Mouse (Mus musculus) hindbrain, embryonic 12.5 days (tissue): ENCODE data around the gene Stx4a. TPM values are rescaled to one million over a fixed set of nuclear protein-coding genes. Genes with fewer than 3 reads are reported as not detected.
"Not testable (repeated sequence)": the region's sequence is repeated elsewhere in the genome, so short reads cannot be mapped to it uniquely, and the experiment has no call there.

Experiments
- ATAC-seq: fragments of 200-750 bp; cut with Nextera tagmentation; 2 replicates; pipeline ENCODE4 v1.8.0; 2017; ENCODE audit warnings: moderate TSS enrichment; ENCODE audit not compliant: low FRiP score
- H3K27ac ChIP-seq: fragments of 300-500 bp; sonication (generic); 2 replicates; pipeline ENCODE4 v1.5.1; 2016; ENCODE audit warnings: mild to moderate bottlenecking
- H3K27me3 ChIP-seq: fragments of 300-500 bp; sonication (generic); 2 replicates; pipeline ENCODE4 v1.6.1; 2016; ENCODE audit warnings: mild to moderate bottlenecking
- H3K36me3 ChIP-seq: fragments of 300-500 bp; sonication (generic); 2 replicates; pipeline ENCODE4 v1.6.1; 2016; ENCODE audit warnings: mild to moderate bottlenecking
- H3K4me1 ChIP-seq: fragments of 300-500 bp; sonication (generic); 2 replicates; pipeline ENCODE4 v1.6.1; 2016
- H3K4me2 ChIP-seq: fragments of 300-500 bp; sonication (generic); replicated peaks from 2 replicates; pipeline ENCODE4 v1.6.1; 2016; ENCODE audit warnings: mild to moderate bottlenecking
- H3K4me3 ChIP-seq: fragments of 300-500 bp; sonication (generic); 2 replicates; pipeline ENCODE4 v1.5.1; 2016; ENCODE audit warnings: mild to moderate bottlenecking
- H3K9ac ChIP-seq: fragments of 300-500 bp; sonication (generic); 2 replicates; pipeline ENCODE4 v1.6.1; 2016; ENCODE audit warnings: mild to moderate bottlenecking, moderate library complexity
- H3K9me3 ChIP-seq: fragments of 300-500 bp; sonication (generic); replicated peaks from 2 replicates; pipeline ENCODE4 v1.6.1; 2016; ENCODE audit warnings: mild to moderate bottlenecking
- WGBS: fragments of 180-500 bp; shearing (Covaris S2); methylation state at CpG from one replicate; pipeline ENCODE4 v1.1.7; 2016; 5-methylcytosine and 5-hydroxymethylcytosine counted together
- polyA plus RNA-seq: library from polyadenylated mRNA; unstranded; fragments of >200 nt; fragmentation: Nextera tagmentation; extraction: Ambion mirVana; gene quantifications from 2 replicates; pipeline ENCODE4 v1.2.1, GENCODE M21; 2016

Gene Stx4a
- 28.1 and 32.1 TPM in 2 replicates for polyA plus RNA-seq

GRCm38 (mm10) chr7:127824176-127824871, at the start of gene Stx4a, which contains the start of gene Stx1b:
Stx4a (plus strand) TSS chr7:127824294.
Stx1b (minus strand) TSS chr7:127824549.
- H3K4me2 ChIP-seq, result peak within 1 kb of the TSS; percentile 54
- no peaks in the 10 kb centered on the region for H3K36me3 ChIP-seq
- H3K27me3 ChIP-seq, result no peaks in the 10 kb centered on the region
- H3K27ac ChIP-seq, result peak within 1 kb of the TSS; percentile 85
- peak; percentile 91 for ATAC-seq
- no peaks in the 10 kb centered on the region for H3K9me3 ChIP-seq
- peak within 1 kb of the TSS; percentile 83 for H3K9ac ChIP-seq
- 4% methylated on average over 32 of the region's 38 CpGs for WGBS
- H3K4me1 ChIP-seq, result peaks cover 27% of the 10 kb centered on the region
- H3K4me3 ChIP-seq, result peak within 1 kb of the TSS; percentile 64

- H3K9me3 ChIP-seq, H3K27me3 ChIP-seq, ATAC-seq: not testable (repeated sequence)
- Histone ChIP-seq H3K9ac (peak overlapping the region; percentile 95), H3K4me3 (peak overlapping the region; percentile 94), H3K27ac (peak overlapping the region; percentile 92; the same call in 1 of the 2 replicates), H3K36me3 (peaks cover 15% of the 10 kb centered on the region), H3K4me2 (peak overlapping the region; percentile 85), H3K4me1 (peaks cover 11% of the 10 kb centered on the region)
- 72% methylated on average over 7 of the region's 7 CpGs for WGBS
Observed at GRCm38 (mm10) chr7:127775837-127776236, 48.3 kb upstream of the Stx4a start.

- Histone ChIP-seq H3K27me3 (no peaks in the 10 kb centered on the region), H3K27ac (peak within 1 kb of the TSS; percentile 92), H3K4me3 (peak within 1 kb of the TSS; percentile 94), H3K4me1 (peaks cover 11% of the 10 kb centered on the region), H3K4me2 (peak within 1 kb of the TSS; percentile 85), H3K36me3 (peaks cover 21% of the 10 kb centered on the region), H3K9ac (peak within 1 kb of the TSS; percentile 95), H3K9me3 (no peaks in the 10 kb centered on the region)
- ATAC-seq, result peak; percentile 67
- WGBS, result under 1% methylated on average over 23 of the region's 23 CpGs
Observed at GRCm38 (mm10) chr7:127776426-127776825, 47.7 kb upstream of the Stx4a start, which contains the start of gene Setd1a. Setd1a (plus strand) TSS chr7:127776670.

GRCm38 (mm10) chr7:127776878-127777473, 47.1 kb upstream of the Stx4a start:
- H3K9me3 ChIP-seq, result no peaks in the 10 kb centered on the region
- H3K4me1 ChIP-seq, result peaks cover 11% of the 10 kb centered on the region
- H3K27me3 ChIP-seq, result no peaks in the 10 kb centered on the region
- peak overlapping the region; percentile 85 for H3K4me2 ChIP-seq
- H3K36me3 ChIP-seq, result peaks cover 26% of the 10 kb centered on the region
- peak overlapping the region; percentile 95 for H3K9ac ChIP-seq
- peak overlapping the region; percentile 92 for H3K27ac ChIP-seq
- peak; percentile 91 for ATAC-seq
- WGBS, result under 1% methylated on average over 69 of the region's 70 CpGs
- peak overlapping the region; percentile 94 for H3K4me3 ChIP-seq

GRCm38 (mm10) chr7:127777474-127778266, 46.4 kb upstream of the Stx4a start:
- Histone ChIP-seq H3K4me2 (peak overlapping the region; percentile 85), H3K4me3 (peak overlapping the region; percentile 94), H3K27ac (peak overlapping the region; percentile 92), H3K36me3 (peaks cover 33% of the 10 kb centered on the region), H3K9ac (peak overlapping the region; percentile 95), H3K9me3 (no peaks in the 10 kb centered on the region), H3K27me3 (no peaks in the 10 kb centered on the region), H3K4me1 (peaks cover 11% of the 10 kb centered on the region)
- WGBS, result 3% methylated on average over 62 of the region's 66 CpGs
- peak; percentile 51 for ATAC-seq

- no peak for ATAC-seq
- peak overlapping the region; percentile 94 for H3K4me3 ChIP-seq
- 78% methylated on average over 4 of the region's 4 CpGs for WGBS
- peaks cover 11% of the 10 kb centered on the region for H3K4me1 ChIP-seq
- peaks cover 37% of the 10 kb centered on the region for H3K36me3 ChIP-seq
- no peak overlapping the region for H3K27ac ChIP-seq
- no peaks in the 10 kb centered on the region for H3K27me3 ChIP-seq
- peak overlapping the region; percentile 95 for H3K9ac ChIP-seq
- H3K9me3 ChIP-seq, result no peaks in the 10 kb centered on the region
- H3K4me2 ChIP-seq, result peak overlapping the region; percentile 85
Observed at GRCm38 (mm10) chr7:127778350-127778749, 45.7 kb upstream of the Stx4a start.

GRCm38 (mm10) chr7:127785308-127785707, 38.8 kb upstream of the Stx4a start, which contains the start of gene Gm49388:
Gm49388 (plus strand) TSS chr7:127785608.
- WGBS, result 94% methylated on average over 7 of the region's 7 CpGs
- Histone ChIP-seq H3K27ac (no peak within 1 kb of the TSS), H3K36me3 (peaks cover 97% of the 10 kb centered on the region), H3K27me3 (no peaks in the 10 kb centered on the region), H3K4me3 (no peak within 1 kb of the TSS), H3K4me1 (no peaks in the 10 kb centered on the region), H3K4me2 (no peak within 1 kb of the TSS), H3K9me3 (no peaks in the 10 kb centered on the region), H3K9ac (no peak within 1 kb of the TSS)
- no peak for ATAC-seq

GRCm38 (mm10) chr7:127797076-127797845, 26.8 kb upstream of the Stx4a start:
- Histone ChIP-seq H3K4me2 (no peak overlapping the region), H3K9me3 (no peaks in the 10 kb centered on the region), H3K36me3 (peaks cover 78% of the 10 kb centered on the region), H3K4me1 (peaks cover 9% of the 10 kb centered on the region; the same call in 1 of the 2 replicates), H3K27ac (no peak overlapping the region), H3K4me3 (no peak overlapping the region), H3K27me3 (no peaks in the 10 kb centered on the region), H3K9ac (no peak overlapping the region)
- WGBS, result 94% methylated on average over 23 of the region's 23 CpGs
- no peak for ATAC-seq

GRCm38 (mm10) chr7:127798591-127798990, 25.5 kb upstream of the Stx4a start:
- Histone ChIP-seq H3K4me2 (no peak overlapping the region), H3K9ac (no peak overlapping the region), H3K4me1 (peaks cover 9% of the 10 kb centered on the region; the same call in 1 of the 2 replicates), H3K27me3 (no peaks in the 10 kb centered on the region), H3K4me3 (no peak overlapping the region), H3K9me3 (no peaks in the 10 kb centered on the region), H3K36me3 (peaks cover 71% of the 10 kb centered on the region), H3K27ac (no peak overlapping the region)
- no peak for ATAC-seq
- 87% methylated on average over 4 of the region's 4 CpGs for WGBS

GRCm38 (mm10) chr7:127799211-127799610, 24.9 kb upstream of the Stx4a start:
- Histone ChIP-seq H3K27ac (no peak overlapping the region), H3K4me1 (peaks cover 9% of the 10 kb centered on the region; the same call in 1 of the 2 replicates), H3K27me3 (no peaks in the 10 kb centered on the region), H3K9ac (no peak overlapping the region), H3K4me3 (no peak overlapping the region), H3K36me3 (peaks cover 65% of the 10 kb centered on the region), H3K4me2 (no peak overlapping the region), H3K9me3 (no peaks in the 10 kb centered on the region)
- no peak for ATAC-seq
- 91% methylated on average over 13 of the region's 13 CpGs for WGBS

GRCm38 (mm10) chr7:127799738-127800137, 24.4 kb upstream of the Stx4a start:
- 90% methylated on average over 1 of the region's 1 CpGs for WGBS
- Histone ChIP-seq H3K4me2 (no peak overlapping the region), H3K4me3 (no peak overlapping the region), H3K4me1 (peaks cover 9% of the 10 kb centered on the region; the same call in 1 of the 2 replicates), H3K9ac (no peak overlapping the region), H3K36me3 (peaks cover 65% of the 10 kb centered on the region), H3K27ac (no peak overlapping the region), H3K27me3 (no peaks in the 10 kb centered on the region), H3K9me3 (no peaks in the 10 kb centered on the region)
- no peak for ATAC-seq
